Comparison of ENCODE assay signal across 8 mouse cellular contexts in genomic region chr2:31164841-31165455, GRCm38 (mm10). TPM values are rescaled to one million over a fixed set of nuclear protein-coding genes. Genes with fewer than 3 reads are reported as not detected.
DNase-seq lines count a peak whose midpoint lies in the region; ATAC-seq and TF ChIP-seq lines count a peak whose summit lies in the region.

No protein-coding gene starts in this region.

- no peak overlapping the region for H3K4me3 ChIP-seq in lung, embryonic 14.5 days (ENCODE audit: low read depth, low read length)
- no peak overlapping the region for H3K4me3 ChIP-seq in heart, embryonic 11.5 days (ENCODE audit: low read depth, low read length)

- no peaks in the 10 kb centered on the region for H3K9me3 ChIP-seq in lung, embryonic 14.5 days (ENCODE audit: low read depth, low read length)
- H3K9me3 ChIP-seq in heart, embryonic 11.5 days (replicated peaks; ENCODE audit: control insufficient read depth, low read length): no peaks in the 10 kb centered on the region

- H3K9ac ChIP-seq in lung, embryonic 14.5 days: no peak overlapping the region
- peak overlapping the region; percentile 40; the same call in 1 of the 2 replicates for H3K9ac ChIP-seq in heart, embryonic 11.5 days (ENCODE audit: low read depth, low read length)

- peak; percentile 74 for ATAC-seq in lung, embryonic 14.5 days (ENCODE audit: insufficient read depth)
- ATAC-seq in heart, embryonic 11.5 days (replicated peaks; ENCODE audit: insufficient number of reproducible peaks, low FRiP score, low TSS enrichment): peak; percentile 61; the same call in 1 of the 2 replicates

- peak overlapping the region; percentile 82 for H3K27ac ChIP-seq in lung, embryonic 14.5 days (ENCODE audit: low read depth)
- peak overlapping the region; percentile 92 for H3K27ac ChIP-seq in heart, embryonic 11.5 days (ENCODE audit: low read depth, low read length)

- peaks cover 32% of the 10 kb centered on the region for H3K36me3 ChIP-seq in lung, embryonic 14.5 days (ENCODE audit: insufficient read depth)
- peaks cover 17% of the 10 kb centered on the region for H3K36me3 ChIP-seq in heart, embryonic 11.5 days (ENCODE audit: control insufficient read depth, insufficient read depth, low read length)

- 28% methylated on average over 5 of the region's 5 CpGs for WGBS in lung, embryonic 14.5 days
- WGBS in heart, embryonic 11.5 days (ENCODE audit: insufficient replicate concordance): 4% methylated on average over 5 of the region's 5 CpGs

- H3K4me1 ChIP-seq in lung, embryonic 14.5 days (ENCODE audit: insufficient read depth): peaks cover 6% of the 10 kb centered on the region; the same call in 1 of the 2 replicates
- peaks cover 39% of the 10 kb centered on the region for H3K4me1 ChIP-seq in heart, embryonic 11.5 days (ENCODE audit: control insufficient read depth, insufficient read depth, low read length)

- H3K4me2 ChIP-seq in lung, embryonic 14.5 days: no peak overlapping the region
- peak overlapping the region; percentile 47 for H3K4me2 ChIP-seq in heart, embryonic 11.5 days

- peak; percentile 74 for DNase-seq in lung, embryonic 14.5 days
- no peak for DNase-seq in lung, postnatal 25 days (ENCODE audit: low spot score)
- peak; percentile 33 for DNase-seq in adipocyte (ENCODE audit: low spot score)
- DNase-seq in kidney, postnatal 25 days: peak; percentile 64 to 74
- peak; percentile 38 to 47 for DNase-seq in natural killer cell, adult 2 months (ENCODE audit: low spot score in 2 of 2)
- no peak for DNase-seq in urinary bladder, adult 2 months (ENCODE audit: low spot score)
- no peak for DNase-seq in spleen, postnatal 4 days (ENCODE audit: low spot score in 2 of 2)

- H3K27me3 ChIP-seq in lung, embryonic 14.5 days (ENCODE audit: insufficient read depth, low read length): no peaks in the 10 kb centered on the region
- H3K27me3 ChIP-seq in heart, embryonic 11.5 days (ENCODE audit: control insufficient read depth, insufficient read depth, low read length): no peaks in the 10 kb centered on the region

- TF ChIP-seq CTCF in lung, embryonic 14.5 days (IDR thresholded peaks at IDR 0.05; ENCODE audit: low read depth): no peak

RNA-seq across cellular contexts. Expression of gene Gpr107, which starts 12.8 kb away (rescaled TPM):
- polyA plus RNA-seq in lung, embryonic 14.5 days (2014; fragmentation: Nextera tagmentation; extraction: Ambion mirVana): 23.6 and 24.9 TPM in 2 replicates
- 30.4 and 33.8 TPM in 2 replicates for polyA plus RNA-seq in heart, embryonic 11.5 days (2014; fragmentation: Nextera tagmentation; extraction: Ambion mirVana)
- 24.2 and 27.0 TPM in 2 replicates for polyA plus RNA-seq in urinary bladder, adult 2 months (2012; rRNA removed)

RNA-seq across cellular contexts. Expression of gene Fnbp1, which starts 23.1 kb away (rescaled TPM):
- polyA plus RNA-seq in lung, embryonic 14.5 days (2014; fragmentation: Nextera tagmentation; extraction: Ambion mirVana): 16.8 and 21.1 TPM in 2 replicates
- polyA plus RNA-seq in heart, embryonic 11.5 days (2014; fragmentation: Nextera tagmentation; extraction: Ambion mirVana): 19.5 and 20.4 TPM in 2 replicates
- polyA plus RNA-seq in urinary bladder, adult 2 months (2012; rRNA removed): 167 and 198 TPM in 2 replicates

Comparison
In these comparisons a context has a peak if more than half of its experiments do, and no peak if none do; other contexts are left out.
1. DNase-seq: peak in lung, embryonic 14.5 days (single experiment), adipocyte (single experiment), kidney, postnatal 25 days (2 of 2) and natural killer cell, adult 2 months (2 of 2); none in lung, postnatal 25 days (single experiment), urinary bladder, adult 2 months (single experiment) and spleen, postnatal 4 days (0 of 2).